Mouse (Mus musculus): Measurements from ENCODE around the gene Gm6401. TPM values are rescaled to one million over a fixed set of nuclear protein-coding genes. Genes with fewer than 3 reads are reported as not detected.

The Gm6401 gene
- polyA plus RNA-seq (2015; fragmentation: Nextera tagmentation; extraction: Ambion mirVana) = not detected in 2 replicates

DNA sequence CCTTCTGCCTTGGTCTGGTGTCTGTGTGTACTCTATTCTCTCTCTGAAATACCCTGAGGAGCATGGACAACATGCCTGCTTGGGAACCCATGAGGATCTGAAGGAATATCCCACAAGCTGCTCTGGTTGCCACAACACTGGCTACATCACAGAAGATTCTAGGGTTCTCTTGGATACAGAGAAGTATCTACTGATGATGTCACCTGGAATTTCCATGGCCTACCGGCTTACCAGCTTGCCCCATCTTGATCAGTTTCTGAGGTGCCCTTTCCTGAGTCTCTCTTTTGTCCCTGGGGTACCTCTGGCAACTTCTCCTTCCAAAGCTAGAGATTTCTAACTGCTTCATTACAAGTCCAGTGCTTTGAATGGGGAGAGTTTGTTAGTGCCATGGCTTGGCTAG is at the start of gene Gm6401:
Gm6401 (minus strand) TSS at position 101 of the 400 bp plus-strand sequence.

DNA sequence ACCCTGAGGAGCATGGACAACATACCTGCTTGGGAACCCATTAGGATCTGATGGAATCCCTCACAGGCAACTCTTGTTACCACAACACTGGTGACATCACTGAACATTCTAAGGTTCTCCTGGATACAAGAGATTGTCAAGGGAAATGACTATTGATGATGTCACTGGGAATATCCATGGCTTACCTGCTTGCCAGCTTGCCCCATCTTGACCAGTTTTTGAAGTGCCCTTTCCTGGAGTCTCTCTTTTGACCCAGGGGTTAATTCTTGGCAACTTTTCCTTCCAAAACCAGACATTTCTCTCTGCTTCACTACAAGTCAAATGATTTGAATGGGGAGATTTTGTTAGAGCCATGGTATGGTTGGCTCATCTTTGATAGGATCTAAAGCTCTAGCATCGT is 15.5 kb upstream of the Gm6401 start, which contains the start of gene Gm3543:
Gm3543 (minus strand) TSS at position 101 of the 400 bp plus-strand sequence.

GRCm38 (mm10) chr14:41943695-41944094 is 24.0 kb downstream of the Gm6401 start, which contains the start of gene 1700024B05Rik:
TSS of gene 1700024B05Rik (plus strand) at chr14:41943995.

DNA sequence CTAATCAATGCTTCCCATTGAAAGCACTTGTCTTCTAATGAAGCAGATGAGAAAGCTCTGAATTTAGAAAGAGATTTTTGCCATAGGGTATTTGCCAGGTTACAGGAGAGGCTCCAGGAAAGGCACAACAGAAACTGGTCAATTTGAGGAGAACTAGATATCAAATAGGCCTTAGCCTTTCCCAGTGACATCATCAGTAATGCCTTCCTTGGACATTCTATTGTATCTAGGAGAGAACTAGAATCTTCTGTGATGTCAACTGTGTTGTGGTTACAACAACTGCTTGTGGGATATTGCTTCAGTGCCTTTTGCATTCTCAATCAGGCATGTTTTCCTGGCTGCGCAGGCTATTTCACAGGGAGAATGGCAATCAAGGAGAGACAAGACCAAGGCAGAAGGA is 43.1 kb downstream of the Gm6401 start, which contains the start of gene 1700049E17Rik1:
1700049E17Rik1 (plus strand) TSS at position 301 of the 400 bp plus-strand sequence.

Other genes with a start within 250 kb of the Gm6401 start
- gene Gm7929, start 217.3 kb downstream of the Gm6401 start, polyA plus RNA-seq (2015; fragmentation: Nextera tagmentation; extraction: Ambion mirVana) = not detected in 2 replicates
- gene Gm47189, start 195.5 kb downstream of the Gm6401 start, polyA plus RNA-seq (2015; fragmentation: Nextera tagmentation; extraction: Ambion mirVana) = not detected in 2 replicates
- gene Gm7980, start 60.6 kb downstream of the Gm6401 start, polyA plus RNA-seq (2015; fragmentation: Nextera tagmentation; extraction: Ambion mirVana) = not detected in 2 replicates
- not detected in 2 replicates for gene 1700049E17Rik1, start 43.0 kb downstream of the Gm6401 start, polyA plus RNA-seq (2015; fragmentation: Nextera tagmentation; extraction: Ambion mirVana)
- gene 1700024B05Rik, start 23.9 kb downstream of the Gm6401 start, polyA plus RNA-seq (2015; fragmentation: Nextera tagmentation; extraction: Ambion mirVana) = not detected in 2 replicates
- gene Gm3543, start 15.4 kb upstream of the Gm6401 start, polyA plus RNA-seq (2015; fragmentation: Nextera tagmentation; extraction: Ambion mirVana) = not detected in 2 replicates
- gene Gm7951, start 149.4 kb upstream of the Gm6401 start, polyA plus RNA-seq (2015; fragmentation: Nextera tagmentation; extraction: Ambion mirVana) = not detected in 2 replicates
- not detected in 2 replicates for gene Gm17027, start 194.7 kb upstream of the Gm6401 start, polyA plus RNA-seq (2015; fragmentation: Nextera tagmentation; extraction: Ambion mirVana)
- not detected in 2 replicates for gene Gm3573, start 222.9 kb upstream of the Gm6401 start, polyA plus RNA-seq (2015; fragmentation: Nextera tagmentation; extraction: Ambion mirVana)